Mouse (Mus musculus) brain, embryonic 14.5 days (tissue): Measurements from ENCODE around the gene Phlpp2. TPM values are rescaled to one million over a fixed set of nuclear protein-coding genes. Genes with fewer than 3 reads are reported as not detected.

Source experiments
- DNase-seq: peaks from one replicate; pipeline ENCODE4 v3.0.0-alpha.2; 2011; ENCODE audit warnings: low read depth
- CTCF ChIP-seq: fragments of 200-500 bp; IDR thresholded peaks from 2 replicates; pipeline ENCODE4 v1.5.1; 2012; ENCODE audit warnings: inconsistent platforms, mild to moderate bottlenecking, moderate library complexity, borderline replicate concordance; ENCODE audit not compliant: insufficient read depth, insufficient read length; ENCODE audit errors: extremely low read depth
- POLR2A ChIP-seq: fragments of 200-500 bp; IDR thresholded peaks from 2 replicates; pipeline ENCODE4 v1.6.1; 2012; ENCODE audit warnings: mild to moderate bottlenecking, inconsistent platforms, borderline replicate concordance; ENCODE audit not compliant: poor library complexity, insufficient read depth, insufficient read length, severe bottlenecking; ENCODE audit errors: extremely low read depth
- polyA plus RNA-seq: library from polyadenylated mRNA; depleted of rRNA; stranded (reverse); fragments of >200 nt; gene quantifications from 2 replicates; pipeline ENCODE4 v1.2.3, GENCODE M21; 2012; rRNA removed

Gene Phlpp2
- polyA plus RNA-seq, result 14.6 TPM in 2 replicates

- DNase-seq, result peak; percentile 97
Observed at GRCm38 (mm10) chr8:109868003-109868679, at the start of gene Phlpp2. TSS of gene Phlpp2 (plus strand) at chr8:109868542.

GRCm38 (mm10) chr8:109823561-109823960 is 44.8 kb upstream of the Phlpp2 start:
- TF ChIP-seq POLR2A (no peak), CTCF (no peak)

More at GRCm38 (mm10) chr8:109868003-109868679, at the start of gene Phlpp2:
- TF ChIP-seq POLR2A (peak; percentile 87), CTCF (peak; percentile 23; the same call in 1 of the 2 replicates)

GRCm38 (mm10) chr8:109839822-109840221 is 28.5 kb upstream of the Phlpp2 start:
- no peak for TF ChIP-seq CTCF
- no peak for TF ChIP-seq POLR2A
- DNase-seq, result no peak

More at GRCm38 (mm10) chr8:109823561-109823960, 44.8 kb upstream of the Phlpp2 start:
- no peak for DNase-seq

GRCm38 (mm10) chr8:109842468-109842867 is 25.9 kb upstream of the Phlpp2 start:
- TF ChIP-seq CTCF, result no peak
- no peak for TF ChIP-seq POLR2A
- no peak for DNase-seq

- TF ChIP-seq CTCF (no peak), POLR2A (no peak)
- DNase-seq, result no peak
Observed at GRCm38 (mm10) chr8:109847866-109848265, 20.5 kb upstream of the Phlpp2 start.

GRCm38 (mm10) chr8:109848981-109849380 is 19.4 kb upstream of the Phlpp2 start:
- no peak for TF ChIP-seq POLR2A
- no peak for TF ChIP-seq CTCF
- no peak for DNase-seq

GRCm38 (mm10) chr8:109853423-109853822 is 14.9 kb upstream of the Phlpp2 start:
- no peak for TF ChIP-seq POLR2A
- TF ChIP-seq CTCF, result peak; percentile 86

GRCm38 (mm10) chr8:109854522-109854921 is 13.8 kb upstream of the Phlpp2 start:
- no peak for DNase-seq
- TF ChIP-seq POLR2A (no peak), CTCF (no peak)

More at GRCm38 (mm10) chr8:109853423-109853822, 14.9 kb upstream of the Phlpp2 start:
- DNase-seq, result peak; percentile 86

- TF ChIP-seq CTCF (no peak), POLR2A (no peak)
- no peak for DNase-seq
Observed at GRCm38 (mm10) chr8:109855451-109855850, 12.9 kb upstream of the Phlpp2 start.

GRCm38 (mm10) chr8:109863398-109863797 is 4.9 kb upstream of the Phlpp2 start:
- DNase-seq, result peak; percentile 2

GRCm38 (mm10) chr8:109864798-109865197 is 3.5 kb upstream of the Phlpp2 start:
- no peak for DNase-seq
- TF ChIP-seq CTCF, result no peak

More at GRCm38 (mm10) chr8:109863398-109863797, 4.9 kb upstream of the Phlpp2 start:
- TF ChIP-seq POLR2A (no peak), CTCF (no peak)

GRCm38 (mm10) chr8:109865536-109865935 is 2.8 kb upstream of the Phlpp2 start:
- TF ChIP-seq CTCF (no peak), POLR2A (no peak)

More at GRCm38 (mm10) chr8:109865536-109865935, 2.8 kb upstream of the Phlpp2 start:
- DNase-seq, result no peak
